Mouse (Mus musculus): Measurements from ENCODE around the gene Slf1.

DNA sequence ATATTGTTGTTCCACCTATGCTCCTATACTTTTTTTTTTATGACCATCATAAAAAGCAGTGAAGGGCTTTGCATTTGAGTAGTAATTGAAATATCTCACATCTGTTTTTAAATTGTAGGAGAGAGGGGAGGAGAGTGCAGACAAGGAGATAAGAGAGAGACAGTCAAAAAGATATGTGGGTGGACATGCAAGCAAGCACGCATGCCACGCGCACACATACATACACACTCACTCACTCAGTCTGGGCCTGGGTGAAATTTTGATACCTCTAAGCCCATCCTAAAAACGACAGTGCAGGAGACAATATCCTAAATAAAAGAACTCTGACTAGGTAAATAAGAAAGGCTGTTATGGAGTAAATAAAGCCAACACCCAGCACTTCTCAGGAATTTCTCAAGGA is 16.6 kb downstream of the Slf1 start:
- TF ChIP-seq POLR2A (IDR thresholded peaks at IDR 0.05; ENCODE audit: insufficient read depth, low read length), result no peak
- TF ChIP-seq CTCF (IDR thresholded peaks at IDR 0.05; ENCODE audit: low read depth, low read length), result no peak
- TF ChIP-seq EP300 (IDR thresholded peaks at IDR 0.05; ENCODE audit: insufficient read depth, low read depth, low read length), result no peak

Data from ES-Bruce4 (cell line).